Mouse (Mus musculus): ENCODE measurements around the gene Olfr1225. TPM values are rescaled to one million over a fixed set of nuclear protein-coding genes. Genes with fewer than 3 reads are reported as not detected.
"Not testable (repeated sequence)": the region's sequence is repeated elsewhere in the genome, so short reads cannot be mapped to it uniquely, and the experiment has no call there.

The Olfr1225 gene
- total RNA-seq (2021), result not detected
- long read RNA-seq, experiment 1, result 0 reads
- long read RNA-seq, experiment 2, result 0 reads

DNA sequence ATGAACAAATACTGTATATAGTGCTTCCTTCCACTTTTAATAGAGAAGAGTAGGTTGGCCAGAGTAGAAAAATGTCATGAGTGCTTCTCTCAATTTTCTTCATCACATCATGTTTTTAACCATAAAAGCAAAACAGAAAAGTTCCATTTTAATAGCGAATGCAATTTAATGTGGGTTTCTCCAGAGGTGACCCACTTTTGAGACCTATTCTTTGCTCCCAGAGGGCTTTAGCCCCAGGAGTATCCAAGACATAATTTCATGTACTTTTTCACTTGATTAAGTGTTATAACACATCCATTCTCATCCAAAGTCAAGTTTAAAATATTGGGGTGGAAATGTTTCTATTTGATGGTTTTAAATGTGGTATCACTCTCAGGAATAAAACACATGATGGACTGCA is at the start of gene Olfr1225:
TSS of gene Olfr1225 (minus strand) at position 101 of the 400 bp plus-strand sequence.
- DNase-seq, result no peak

DNA sequence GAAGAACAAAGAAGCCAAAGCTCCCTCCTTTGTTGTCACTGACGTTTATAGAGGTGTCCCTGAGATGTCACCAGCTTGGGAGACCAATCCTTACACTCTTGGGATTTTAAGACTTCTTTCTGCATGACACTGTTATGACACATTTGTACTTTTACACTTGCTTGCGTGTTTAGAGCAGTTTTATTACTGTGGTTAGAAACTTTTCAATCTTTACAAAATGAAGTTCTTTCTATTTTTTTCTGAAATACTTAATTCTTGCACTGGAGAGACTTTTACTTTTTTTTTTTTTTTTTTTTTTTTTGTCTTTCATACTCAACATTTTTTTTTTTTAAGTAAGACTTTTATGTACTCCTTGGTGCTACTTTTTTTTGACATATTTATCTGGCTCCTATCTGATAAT is 25.5 kb upstream of the Olfr1225 start, which contains the start of gene Olfr1226:
TSS of gene Olfr1226 (minus strand) at position 101 of the 400 bp plus-strand sequence.
- no peak for DNase-seq

GRCm38 (mm10) chr2:89196325-89196982 is 22.0 kb upstream of the Olfr1225 start:
- DNase-seq, result no peak

GRCm38 (mm10) chr2:89164711-89165110 is 9.8 kb downstream of the Olfr1225 start:
- not testable (repeated sequence) for DNase-seq

GRCm38 (mm10) chr2:89163991-89164390 is 10.5 kb downstream of the Olfr1225 start, which contains the start of gene Olfr1224-ps1:
Gene Olfr1224-ps1 (minus strand): TSS chr2:89164091.
- not testable (repeated sequence) for DNase-seq

GRCm38 (mm10) chr2:89151460-89151859 is 23.0 kb downstream of the Olfr1225 start, which contains the start of gene Olfr1223:
Gene Olfr1223 (minus strand): TSS chr2:89151560.
- DNase-seq, result no peak

DNA sequence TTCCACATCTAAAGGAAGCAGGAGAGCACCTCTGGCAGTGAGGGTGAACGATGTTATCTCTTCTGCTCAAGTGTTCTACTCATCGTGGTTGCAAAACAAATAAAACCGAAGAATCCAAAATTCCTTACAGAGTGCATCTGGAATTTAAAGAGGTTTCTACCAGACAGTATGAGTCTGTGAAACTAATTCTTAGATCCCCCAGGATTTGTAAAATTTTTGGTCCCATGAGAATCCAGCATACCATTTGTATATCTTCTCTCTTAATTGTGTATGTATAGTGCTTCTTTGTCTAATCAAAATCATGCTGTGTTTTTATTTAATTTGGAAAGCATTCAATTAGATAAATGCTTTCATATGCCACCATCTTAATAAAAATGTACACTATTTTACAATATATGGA is 41.5 kb downstream of the Olfr1225 start, which contains the start of gene Olfr1222:
TSS of gene Olfr1222 (minus strand) at position 101 of the 400 bp plus-strand sequence.
- no peak for DNase-seq

Other genes with a start within 250 kb of the Olfr1225 start
- not detected for gene Olfr1211, start 236.6 kb downstream of the Olfr1225 start, total RNA-seq (2021)
- gene Olfr1212, start 220.7 kb downstream of the Olfr1225 start, total RNA-seq (2021), result not detected
- not detected for gene Gm13762, start 194.4 kb downstream of the Olfr1225 start, total RNA-seq (2021)
- gene Olfr1214, start 182.0 kb downstream of the Olfr1225 start, total RNA-seq (2021), result not detected
- gene Olfr1215, start 167.7 kb downstream of the Olfr1225 start, total RNA-seq (2021), result not detected
- not detected for gene Olfr1216, start 156.3 kb downstream of the Olfr1225 start, total RNA-seq (2021)
- not detected for gene Olfr1217, start 142.6 kb downstream of the Olfr1225 start, total RNA-seq (2021)
- not detected for gene Olfr1218, start 113.5 kb downstream of the Olfr1225 start, total RNA-seq (2021)
- not detected for gene Olfr1219, start 91.2 kb downstream of the Olfr1225 start, total RNA-seq (2021)
- gene Olfr1220, start 67.8 kb downstream of the Olfr1225 start, total RNA-seq (2021), result not detected
- not detected for gene Olfr1221, start 57.4 kb downstream of the Olfr1225 start, total RNA-seq (2021)
- not detected for gene Olfr1222, start 41.6 kb downstream of the Olfr1225 start, total RNA-seq (2021)
- gene Olfr1223, start 23.1 kb downstream of the Olfr1225 start, total RNA-seq (2021), result not detected
- gene Olfr1224-ps1, start 10.6 kb downstream of the Olfr1225 start, total RNA-seq (2021), result not detected
- not detected for gene Olfr1226, start 25.4 kb upstream of the Olfr1225 start, total RNA-seq (2021)
- not detected for gene Olfr1228, start 79.4 kb upstream of the Olfr1225 start, total RNA-seq (2021)
- gene Olfr1229, start 113.3 kb upstream of the Olfr1225 start, total RNA-seq (2021), result not detected
- gene Olfr1230, start 122.6 kb upstream of the Olfr1225 start, total RNA-seq (2021), result not detected
- gene Olfr1231, start 132.4 kb upstream of the Olfr1225 start, total RNA-seq (2021), result not detected
- gene Olfr1232, start 155.0 kb upstream of the Olfr1225 start, total RNA-seq (2021), result not detected
- not detected for gene Olfr1233, start 167.7 kb upstream of the Olfr1225 start, total RNA-seq (2021)
- not detected for gene Olfr1234, start 190.2 kb upstream of the Olfr1225 start, total RNA-seq (2021)
- not detected for gene Olfr1238, start 235.0 kb upstream of the Olfr1225 start, total RNA-seq (2021)
- gene Olfr1239, start 245.7 kb upstream of the Olfr1225 start, total RNA-seq (2021), result not detected

Measured in heart, adult 18-20 months (tissue).